Mouse (Mus musculus): ENCODE results near the gene Hspa12b.

Gene Hspa12b

DNA sequence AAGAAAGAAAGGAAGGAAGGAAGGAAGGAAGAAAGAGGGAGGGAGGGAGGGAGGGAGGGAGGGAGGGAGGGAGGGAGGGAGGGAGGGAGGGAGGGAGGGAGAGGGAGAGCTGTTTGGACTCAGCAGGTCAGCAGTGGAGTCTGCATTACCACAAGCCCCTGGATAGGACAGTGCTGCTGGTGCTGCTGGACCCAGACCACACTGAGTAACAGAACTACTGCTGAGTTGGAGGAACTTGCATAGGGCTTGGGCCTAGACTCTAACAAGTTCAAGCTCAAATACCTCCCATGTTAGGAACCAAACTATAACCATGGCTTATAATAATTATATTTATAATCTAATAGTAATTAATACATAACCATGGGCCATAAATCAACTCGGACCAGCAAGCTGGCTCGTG, 3.8 kb downstream of the Hspa12b start:
- DNase-seq: no peak

DNA sequence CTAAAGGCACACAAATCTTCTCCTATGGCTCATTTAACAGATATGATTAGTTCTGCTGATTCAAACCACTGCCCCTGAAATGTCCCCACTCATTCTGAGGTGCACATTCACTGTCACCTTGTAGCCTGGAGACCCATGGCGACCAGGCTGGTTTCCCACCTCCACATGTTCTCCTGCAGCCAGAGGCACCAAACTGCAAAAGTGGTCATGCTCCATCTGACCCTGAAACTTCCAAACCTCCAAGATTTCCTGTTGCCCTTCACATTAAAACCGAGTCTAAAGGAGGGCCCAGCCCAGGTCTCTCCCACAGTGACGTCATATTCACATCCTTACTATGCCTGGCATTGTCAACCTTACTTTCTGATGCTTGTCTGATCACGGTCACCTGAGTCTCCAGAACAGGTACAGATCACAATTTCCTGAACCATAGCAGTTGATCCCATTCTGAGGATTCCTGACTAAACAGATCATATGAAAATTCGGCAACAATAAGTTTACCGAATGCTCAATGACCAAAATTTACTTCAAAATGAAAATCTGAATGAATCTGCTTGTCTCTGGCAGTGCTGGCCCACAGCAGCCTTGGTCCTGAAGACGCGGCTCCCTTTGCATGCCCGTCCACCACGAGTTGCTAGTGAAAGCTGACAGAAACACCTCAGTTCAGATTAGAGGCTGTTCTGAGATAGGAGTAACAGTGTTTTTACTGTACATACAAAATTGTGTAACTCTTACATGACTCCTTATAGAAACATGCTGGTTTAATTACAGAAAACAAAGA, 5.2 kb downstream of the Hspa12b start:
- no peak for DNase-seq

DNA sequence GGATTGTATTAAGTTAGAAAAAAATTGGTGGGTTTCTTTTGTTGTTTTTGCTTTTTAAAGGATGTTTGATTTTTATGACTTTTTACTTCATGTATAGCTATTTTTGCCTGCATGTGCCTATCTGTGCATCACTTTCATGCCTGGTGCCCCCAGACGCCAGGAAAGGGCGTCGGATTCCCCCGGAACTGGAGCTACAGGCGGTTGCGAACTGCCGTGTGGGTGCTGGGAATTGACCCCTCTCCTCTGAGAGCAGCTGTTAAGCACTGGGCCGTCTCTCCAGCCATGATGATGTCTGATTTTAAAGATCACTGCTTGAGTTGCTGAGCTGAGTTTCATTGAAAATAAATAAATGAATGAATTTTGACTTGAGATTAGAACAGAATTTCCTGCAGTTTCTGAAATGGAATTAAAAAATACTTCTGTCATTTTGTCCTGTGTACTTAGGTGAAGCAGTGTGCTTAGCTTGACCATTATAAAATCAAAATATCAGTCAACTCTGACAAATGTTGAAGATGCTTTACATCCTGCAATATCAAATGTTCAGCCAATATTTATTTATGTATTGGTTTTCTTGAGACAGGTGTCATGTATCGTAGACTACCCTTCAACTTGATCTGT, 6.0 kb downstream of the Hspa12b start, which contains the start of gene Gm11037:
Gene Gm11037 (plus strand): TSS at position 568 of the 618 bp plus-strand sequence.
- DNase-seq: no peak

DNA sequence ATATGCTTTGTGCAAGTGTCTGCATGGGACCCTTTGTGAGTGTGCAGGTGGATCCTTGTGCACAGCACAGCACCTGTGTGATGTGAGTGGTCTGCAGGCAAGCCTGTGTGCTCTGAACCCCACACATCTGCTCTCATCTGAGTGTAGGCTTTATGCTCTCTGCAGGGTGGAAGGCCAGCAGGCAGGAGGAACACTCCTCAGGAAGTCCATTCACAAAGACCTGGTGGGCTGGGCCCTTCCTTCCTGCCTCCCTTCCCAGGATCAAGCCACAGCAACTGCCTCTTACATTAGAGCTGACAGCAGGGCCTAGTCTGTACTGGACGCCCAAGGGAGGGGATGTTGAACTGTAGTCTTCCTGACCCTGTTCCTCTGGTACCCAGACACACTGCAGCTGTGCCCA, 7.3 kb downstream of the Hspa12b start:
- DNase-seq: peak; percentile 66

DNA sequence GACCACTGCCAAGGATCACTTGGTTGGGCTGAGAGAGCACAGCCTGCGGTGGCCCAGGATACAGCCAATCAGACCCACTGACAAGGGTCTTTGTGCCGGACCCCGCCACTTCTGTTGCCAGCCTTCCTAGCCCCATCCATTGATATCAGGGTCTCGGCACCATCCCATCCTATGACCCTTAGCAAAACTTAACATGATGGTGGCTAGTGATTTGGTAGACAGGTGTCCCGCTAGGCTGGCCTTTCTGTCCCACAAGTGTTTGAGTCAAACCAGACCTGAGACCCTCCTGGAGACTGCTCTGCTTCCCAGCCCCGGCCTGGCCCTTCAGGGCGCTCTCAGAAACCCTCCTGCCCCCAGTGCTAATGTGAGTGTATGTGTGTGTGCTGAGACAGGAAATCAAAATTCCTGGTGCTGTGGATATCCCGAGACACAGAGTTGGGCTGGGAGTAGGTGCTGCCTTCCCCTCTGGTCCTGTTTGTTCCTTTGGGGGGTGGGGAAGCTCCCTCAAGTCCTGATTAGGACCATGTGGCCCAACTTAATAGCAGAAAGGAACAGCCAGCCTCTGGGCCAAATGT, 7.8 kb downstream of the Hspa12b start:
- peak; percentile 0 for DNase-seq

DNA sequence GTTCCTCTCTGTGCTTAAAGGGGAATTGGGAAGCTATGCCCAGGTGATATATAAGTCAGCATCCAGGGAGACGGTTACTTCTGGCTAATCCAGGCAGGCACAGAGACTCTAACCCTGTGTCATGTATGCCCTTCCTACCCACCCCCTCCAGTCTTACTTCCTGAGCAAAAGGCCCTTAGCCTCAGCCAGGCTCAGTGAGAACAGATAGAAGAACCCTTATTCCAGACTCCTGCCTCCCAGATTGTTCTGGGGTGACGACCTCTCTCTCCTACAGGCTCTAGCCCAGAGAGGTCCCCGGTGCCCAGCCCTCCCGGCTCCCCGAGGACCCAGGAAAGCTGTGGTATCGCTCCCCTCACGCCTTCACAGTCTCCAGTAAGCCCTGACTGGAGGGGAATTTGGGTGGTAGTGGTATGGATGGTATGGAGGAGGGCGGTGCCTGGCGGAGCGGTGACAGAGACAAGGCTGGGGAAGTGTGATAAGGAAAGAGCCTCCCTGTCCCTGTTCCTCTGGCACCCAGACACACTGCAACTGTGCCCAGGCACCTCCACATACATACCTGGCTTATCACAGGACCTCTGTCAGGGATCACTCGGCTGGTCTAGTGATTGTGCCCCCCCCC, 8.6 kb downstream of the Hspa12b start:
- DNase-seq: peak; percentile 0

DNA sequence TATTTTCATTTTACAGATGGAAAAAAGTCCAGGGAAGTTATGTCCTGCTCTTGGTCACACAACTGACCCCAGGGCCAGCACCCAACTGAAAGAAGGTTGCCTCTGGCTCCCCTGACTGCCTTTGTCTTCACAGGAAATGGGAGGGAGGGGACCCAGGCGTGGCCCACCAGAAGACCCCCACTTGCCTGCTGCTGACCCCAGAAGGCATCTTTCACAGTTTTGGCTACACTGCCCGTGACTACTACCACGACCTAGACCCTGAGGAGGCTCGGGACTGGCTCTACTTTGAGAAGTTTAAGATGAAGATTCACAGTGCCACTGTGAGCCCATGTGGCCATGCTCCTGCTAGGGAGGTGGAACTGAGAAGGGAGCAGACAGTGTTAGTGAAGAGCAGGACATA, 11.2 kb downstream of the Hspa12b start:
- no peak for DNase-seq

DNA sequence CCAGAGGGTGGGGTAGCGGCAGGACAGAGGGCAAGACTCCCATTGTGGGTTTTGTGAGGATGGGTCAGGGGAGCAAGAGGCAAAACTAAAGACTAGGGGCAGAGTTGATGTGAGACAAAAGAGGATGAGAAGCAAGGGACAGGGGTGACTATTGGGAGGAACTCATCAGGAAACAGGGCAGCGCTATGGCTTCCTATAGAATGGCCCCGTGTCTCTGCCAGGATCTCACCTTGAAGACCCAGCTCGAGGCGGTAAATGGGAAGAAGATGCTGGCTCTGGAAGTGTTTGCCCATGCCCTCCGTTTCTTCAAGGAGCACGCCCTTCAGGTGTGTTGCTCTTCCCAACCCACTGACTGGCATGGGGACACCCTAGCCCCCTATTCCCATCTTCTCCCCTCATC, 11.7 kb downstream of the Hspa12b start:
- no peak for DNase-seq

DNA sequence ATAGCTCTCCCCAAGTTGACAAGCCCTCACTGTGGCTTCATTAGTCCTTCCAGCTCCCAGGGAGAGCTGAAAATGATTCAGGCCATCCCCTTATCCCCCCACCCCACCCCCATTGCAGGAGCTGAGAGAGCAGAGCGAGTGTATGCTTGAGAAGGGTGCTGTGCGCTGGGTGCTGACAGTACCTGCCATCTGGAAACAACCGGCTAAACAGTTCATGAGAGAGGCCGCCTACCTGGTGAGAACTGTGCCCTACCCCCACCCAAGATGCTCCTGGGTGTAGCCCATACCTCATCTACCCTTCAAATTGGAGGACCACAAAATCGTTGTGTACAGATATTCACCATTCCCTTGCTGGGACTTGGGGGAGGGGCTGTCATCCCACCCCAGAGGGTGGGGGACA, 12.2 kb downstream of the Hspa12b start:
- no peak for DNase-seq

DNA sequence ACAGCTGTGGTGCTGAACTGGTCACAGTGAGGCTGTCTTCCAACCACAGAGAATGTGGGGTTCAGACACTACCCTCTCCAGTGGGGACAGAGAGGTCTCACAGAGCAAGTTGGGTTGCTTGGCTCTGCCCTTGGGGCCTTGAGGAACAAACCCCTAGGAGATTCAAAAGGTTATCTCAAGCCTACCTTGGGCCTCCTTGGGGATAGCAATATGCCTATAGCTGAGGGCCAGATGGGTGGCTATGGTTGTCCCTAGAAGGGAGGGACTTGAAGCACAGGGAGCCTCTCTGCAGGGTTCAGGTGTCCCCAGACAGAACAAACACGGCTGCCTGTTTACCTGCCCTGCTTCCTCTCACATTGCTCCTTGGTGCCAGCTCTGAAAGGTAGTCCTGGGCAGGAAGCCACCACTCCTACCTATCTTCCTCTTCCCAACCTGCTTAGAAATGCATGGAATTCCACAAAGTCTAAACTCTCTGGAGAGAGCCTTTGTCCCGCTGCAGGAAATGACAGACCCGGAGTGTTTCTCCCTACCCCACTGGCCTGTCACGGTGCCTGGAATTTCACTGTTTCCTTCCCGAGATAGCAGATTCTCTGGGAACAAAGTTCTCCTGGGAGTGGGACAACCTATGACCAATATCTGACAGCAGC, 12.9 kb downstream of the Hspa12b start:
- peak; percentile 35 for DNase-seq

DNA sequence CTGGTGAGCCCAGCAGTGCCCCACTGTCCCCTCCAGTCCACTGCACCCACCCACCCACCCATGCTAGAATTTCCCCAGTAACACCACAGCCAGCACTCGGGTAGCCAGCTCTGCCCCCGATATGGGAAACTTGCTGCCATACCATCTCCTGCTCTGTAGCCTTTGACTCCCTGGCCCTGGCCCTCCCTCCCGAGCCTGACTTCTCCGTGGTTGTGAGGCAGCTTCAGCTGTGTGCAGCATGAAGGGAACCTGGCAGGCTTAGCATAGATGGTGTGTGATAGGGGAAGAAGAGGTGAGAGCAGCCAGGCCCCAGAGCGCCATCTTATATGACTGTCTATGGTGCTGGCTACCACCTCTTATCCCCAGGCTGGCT, 13.4 kb downstream of the Hspa12b start:
- DNase-seq: no peak

DNA sequence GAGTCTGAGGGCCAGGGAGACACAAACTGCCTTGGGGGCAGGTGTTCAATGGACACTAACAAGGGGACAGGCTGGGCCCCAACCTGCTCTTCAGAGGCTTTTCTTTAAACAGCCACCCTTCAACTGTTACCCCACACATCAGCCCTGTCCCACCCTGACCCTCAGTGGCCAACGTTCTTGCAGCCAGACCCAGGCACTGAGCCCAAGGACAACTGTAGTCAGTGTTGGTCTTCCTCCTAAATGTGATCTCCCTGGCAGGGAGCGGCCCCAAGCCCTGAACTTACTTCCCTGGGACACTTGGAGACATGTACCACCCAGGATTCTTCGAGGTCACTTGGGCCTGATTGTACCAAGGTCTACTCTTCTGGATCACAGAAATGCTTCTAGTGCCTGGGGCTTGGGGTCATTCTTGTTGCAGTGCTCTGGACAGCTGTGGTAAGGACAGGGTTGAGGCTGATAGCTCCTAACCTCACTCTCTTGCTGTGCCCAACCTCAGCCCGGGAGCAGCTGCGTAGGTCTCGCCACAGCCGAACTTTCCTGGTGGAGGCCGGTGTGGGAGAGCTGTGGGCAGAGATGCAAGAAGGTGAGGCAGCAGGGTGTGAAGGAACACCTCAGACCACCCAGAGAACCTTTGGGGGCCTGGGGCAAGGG, 14.4 kb downstream of the Hspa12b start:
- no peak for DNase-seq

DNA sequence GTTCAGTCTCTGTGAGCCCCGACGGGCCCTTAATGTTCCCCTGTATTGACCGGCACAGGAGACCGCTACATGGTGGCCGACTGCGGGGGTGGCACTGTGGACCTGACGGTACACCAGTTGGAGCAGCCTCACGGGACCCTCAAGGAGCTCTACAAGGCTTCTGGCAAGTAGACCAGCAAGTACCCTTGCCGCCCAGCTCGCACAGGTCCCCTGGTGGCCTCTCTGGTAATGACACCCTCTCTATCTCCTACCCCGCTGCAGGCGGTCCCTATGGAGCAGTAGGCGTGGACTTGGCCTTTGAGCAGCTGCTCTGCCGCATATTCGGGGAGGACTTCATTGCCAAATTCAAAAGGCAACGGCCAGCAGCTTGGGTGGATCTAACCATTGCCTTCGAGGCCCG, 15.5 kb downstream of the Hspa12b start:
- DNase-seq: peak; percentile 86

DNA sequence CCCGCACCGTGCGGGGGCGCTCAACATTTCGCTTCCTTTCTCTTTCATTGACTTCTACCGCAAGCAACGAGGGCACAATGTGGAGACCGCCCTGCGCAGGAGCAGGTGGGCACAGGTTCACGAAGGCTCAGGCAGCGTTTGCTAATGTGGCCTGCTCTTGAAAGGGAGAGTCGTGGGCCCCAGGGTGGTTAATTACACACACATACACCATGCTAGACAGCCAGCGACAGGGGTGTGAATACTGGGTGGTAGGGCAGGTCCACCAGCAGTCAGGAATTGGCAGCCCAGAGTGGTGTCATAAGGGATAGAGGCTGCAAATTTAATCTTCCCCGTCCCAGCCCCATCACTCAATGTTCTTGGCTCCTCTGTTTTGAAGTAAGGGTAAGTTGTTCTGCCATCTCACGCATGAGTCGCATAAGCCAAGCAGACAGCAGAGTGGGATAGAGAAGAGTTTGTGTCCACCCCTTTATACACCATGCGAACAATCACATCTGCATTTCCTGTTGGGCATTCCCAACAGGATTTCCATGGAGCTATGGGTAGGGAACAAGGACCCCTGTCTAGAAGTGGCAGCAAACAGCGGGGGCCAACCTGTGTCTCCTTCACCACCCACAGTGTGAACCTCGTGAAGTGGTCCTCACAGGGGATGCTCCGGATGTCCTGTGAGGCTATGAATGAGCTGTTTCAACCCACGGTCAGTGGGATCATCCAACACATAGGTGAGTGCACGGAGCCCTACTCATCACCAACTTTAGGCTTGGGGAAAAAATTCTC, 16.1 kb downstream of the Hspa12b start:
- no peak for DNase-seq

DNA sequence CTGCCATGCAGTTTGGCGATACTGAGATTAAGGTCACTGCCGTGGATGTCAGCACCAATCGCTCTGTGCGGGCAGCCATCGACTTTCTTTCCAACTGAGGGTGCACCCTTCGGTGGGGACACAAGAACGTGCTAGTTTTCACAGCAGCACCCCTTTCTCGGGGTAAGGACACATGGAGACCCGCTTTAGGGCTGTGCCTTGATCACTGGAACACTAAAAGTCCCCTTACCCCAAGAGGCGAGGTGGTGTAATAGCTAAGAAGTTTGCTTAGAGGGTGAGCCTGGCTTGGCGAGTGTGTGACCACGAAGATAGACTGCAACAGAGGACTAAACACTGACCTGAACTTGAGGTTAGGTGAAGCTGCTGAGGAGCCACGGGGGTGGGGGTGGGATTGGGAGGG, 18.0 kb downstream of the Hspa12b start:
- DNase-seq: no peak

DNA sequence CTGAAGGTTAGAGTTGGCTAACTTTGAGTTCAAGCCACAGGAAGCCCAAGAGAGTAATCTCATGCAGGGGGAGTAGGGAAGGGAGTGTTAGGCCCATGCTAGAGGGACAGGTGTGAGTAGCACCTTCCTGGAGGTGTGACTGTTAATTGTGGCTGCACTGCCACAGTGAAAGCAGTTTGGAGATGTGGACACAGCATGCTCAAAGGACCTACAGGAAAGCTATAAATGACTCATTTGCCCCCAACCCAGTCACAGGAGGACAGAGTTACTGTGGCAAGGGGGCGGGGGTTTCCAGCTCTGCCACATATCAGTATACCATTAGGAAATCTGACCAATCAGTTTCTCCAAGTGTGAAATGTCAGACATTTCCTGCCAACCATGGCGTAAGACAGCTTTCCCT, 18.5 kb downstream of the Hspa12b start:
- no peak for DNase-seq

DNA sequence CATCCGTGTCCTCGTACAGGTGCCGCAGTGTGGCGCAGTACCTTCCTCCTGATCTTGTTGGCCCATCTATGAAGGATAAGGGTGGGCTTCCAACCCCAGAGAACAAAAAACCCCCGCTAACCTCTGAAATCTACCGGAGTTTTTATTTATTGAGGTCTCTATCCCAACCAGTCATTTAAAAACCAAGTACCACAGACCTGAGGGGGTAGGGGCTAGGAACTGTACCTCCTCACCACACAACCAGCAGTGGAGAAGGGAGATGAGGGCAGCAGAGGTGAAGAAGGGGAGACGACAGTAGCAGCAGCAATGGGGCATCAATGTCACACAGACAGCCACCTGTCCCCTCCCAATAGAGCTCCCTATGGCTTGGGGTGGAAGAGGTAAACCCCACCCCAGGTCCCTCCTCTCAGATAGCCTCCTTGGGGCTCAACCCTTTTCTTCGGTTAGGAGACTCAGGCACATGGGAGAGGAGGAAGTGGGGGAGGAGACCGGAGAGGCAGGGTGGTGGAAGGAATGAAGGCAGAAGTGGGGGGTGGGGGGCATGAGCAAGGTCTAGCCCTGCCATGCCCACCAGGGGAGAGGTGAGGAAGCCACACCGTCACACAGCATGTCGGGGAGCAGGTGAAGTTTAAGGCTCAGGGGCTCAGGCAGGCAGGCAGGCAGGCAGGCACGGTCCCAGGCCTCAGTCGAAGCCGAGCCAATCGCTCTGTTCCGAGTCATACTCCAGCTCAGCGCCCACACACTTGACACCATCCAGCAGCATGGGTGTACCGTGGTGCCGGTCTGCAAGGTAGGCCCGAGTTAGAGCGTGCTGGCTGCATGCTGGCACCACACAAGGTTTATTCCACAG, 19.3 kb downstream of the Hspa12b start:
- no peak for DNase-seq

DNA sequence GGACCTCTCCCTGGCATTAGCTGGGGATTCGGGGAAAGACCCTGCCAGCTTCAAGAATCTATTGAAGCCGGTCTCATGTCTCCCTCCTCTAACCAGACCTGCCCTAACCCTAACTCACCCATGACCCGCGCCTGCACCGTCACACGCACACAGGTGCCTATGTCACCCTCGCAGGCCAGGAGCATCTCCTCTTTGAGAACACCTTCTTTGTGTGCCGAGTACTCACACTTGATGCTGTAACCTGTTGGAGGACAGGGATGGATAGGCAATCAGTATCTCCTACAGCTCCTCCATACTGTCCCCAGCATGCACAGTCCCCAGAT, 19.9 kb downstream of the Hspa12b start:
- DNase-seq: no peak

DNA sequence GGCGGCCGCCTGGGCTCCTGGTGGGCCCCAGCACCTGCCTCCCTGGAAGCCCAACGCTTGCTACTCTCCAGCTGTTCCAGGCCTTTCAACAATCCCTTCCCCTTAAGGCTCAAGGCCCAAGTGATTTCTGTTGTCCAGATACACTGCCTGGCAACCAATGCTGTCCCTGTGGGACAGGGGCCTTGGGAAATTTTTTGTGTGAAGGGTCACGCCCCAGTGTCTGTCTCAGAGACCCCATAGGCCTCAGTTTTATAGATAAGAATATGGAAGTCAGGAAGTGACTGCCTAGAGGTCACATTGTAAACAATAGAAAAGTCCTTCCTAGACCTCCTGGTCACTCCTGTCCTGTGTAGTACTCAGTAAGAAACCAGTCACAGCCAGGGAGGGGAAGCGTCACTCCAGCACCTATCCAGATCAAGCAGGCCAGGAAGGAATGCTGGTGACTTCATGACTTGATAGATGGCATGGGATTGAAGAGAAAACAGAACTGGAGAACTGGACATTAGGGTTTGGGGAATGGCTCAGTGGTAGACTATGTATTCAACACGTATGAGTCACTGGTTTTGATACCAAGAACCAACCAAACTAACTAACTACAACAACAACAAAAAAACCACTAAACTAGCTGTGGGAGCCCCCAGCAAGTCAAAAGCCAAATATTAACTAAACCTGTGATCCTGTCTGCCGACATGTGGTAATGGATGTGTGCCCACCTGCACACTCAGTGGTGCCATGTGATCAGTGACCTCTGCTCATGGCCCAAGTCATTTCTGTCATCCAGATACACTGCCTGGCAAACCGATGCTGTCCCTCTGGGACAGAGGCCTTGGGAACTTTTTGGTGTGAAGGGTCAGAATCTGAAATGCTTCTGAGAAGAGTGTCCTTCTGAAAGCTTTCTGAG, 21.5 kb downstream of the Hspa12b start:
- no peak for DNase-seq

DNA sequence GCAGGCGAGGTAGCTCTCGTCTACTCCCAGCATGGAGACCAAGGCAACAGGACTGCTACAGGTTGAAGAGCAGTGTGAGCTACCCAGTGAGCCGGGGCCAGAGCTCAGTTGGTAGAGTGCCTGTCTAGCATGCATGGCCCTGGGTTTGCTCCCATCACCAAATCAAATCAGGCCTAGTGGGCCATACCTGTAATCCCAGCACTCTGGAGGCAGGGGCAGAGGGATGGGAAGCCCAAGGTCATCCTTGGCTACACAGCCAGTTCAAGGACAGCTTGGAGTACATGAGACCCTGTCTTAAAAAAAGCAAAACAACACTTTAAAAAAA, 22.1 kb downstream of the Hspa12b start:
- DNase-seq: no peak
